Mouse (Mus musculus): ENCODE results near the gene 2010111I01Rik.

- TF ChIP-seq CTCF (IDR thresholded peaks at IDR 0.05; ENCODE audit: insufficient read depth, low read depth, low read length) = no peak
- TF ChIP-seq POLR2A (IDR thresholded peaks at IDR 0.05; ENCODE audit: insufficient read depth, low read depth, low read length) = no peak
These were observed 147.4 kb downstream of the 2010111I01Rik start for GRCm38 (mm10) chr13:63112043-63112597.
